Mouse (Mus musculus) left cerebral cortex, adult 2 months (tissue): ENCODE results near the gene Ttc8. TPM values are rescaled to one million over a fixed set of nuclear protein-coding genes. Genes with fewer than 3 reads are reported as not detected.

ENCODE experiments used
- DNase-seq, 2 experiments: peaks; one replicate each; pipeline ENCODE4 v3.0.0; 2021 to 2022; ENCODE audit warnings: low spot score in 2 of 2, mixed read lengths in 1 of 2; ENCODE audit errors: extremely low spot score in 1 of 2
- H3K27ac ChIP-seq: fragments of 200-600 bp; 2 replicates; pipeline ENCODE4 v1.8.1; 2022
- H3K4me3 ChIP-seq: fragments of 200-600 bp; 2 replicates; pipeline ENCODE4 v1.8.1; 2022
- CTCF ChIP-seq: fragments of 200-600 bp; IDR thresholded peaks from 2 replicates; pipeline ENCODE4 v1.8.1; 2022; ENCODE audit warnings: antibody characterized with exemption, mild to moderate bottlenecking, moderate library complexity
- intact Hi-C: fragments of 180-260 bp; cut with DNase I; formaldehyde crosslinking; loops from one replicate; pipeline ENCODE4 v1.15.1; 2025
- total RNA-seq, 2 experiments: library from RNA; stranded (reverse); gene quantifications; 2 replicates each; pipeline ENCODE4 v1.2.3; 2021

The Ttc8 gene
- total RNA-seq, 2 experiments from 2014 or later: 44.1 to 48.0 TPM

- no peak for TF ChIP-seq CTCF
- H3K4me3 ChIP-seq: no peak overlapping the region
- no peak overlapping the region for H3K27ac ChIP-seq
- no peak for DNase-seq
- intact Hi-C loops: no loop called here
Measured at GRCm38 (mm10) chr12:99004752-99005151, 84.4 kb downstream of the Ttc8 start.

GRCm38 (mm10) chr12:99008786-99009185 lies 88.4 kb downstream of the Ttc8 start:
- no peak overlapping the region for H3K27ac ChIP-seq
- DNase-seq: no peak

GRCm38 (mm10) chr12:99009430-99009829 lies 89.1 kb downstream of the Ttc8 start:
- TF ChIP-seq CTCF: no peak
- Histone ChIP-seq H3K4me3 (no peak overlapping the region), H3K27ac (no peak overlapping the region)
- no peak for DNase-seq
- intact Hi-C loops: no loop called here

More at GRCm38 (mm10) chr12:99008786-99009185, 88.4 kb downstream of the Ttc8 start:
- no peak for TF ChIP-seq CTCF
- H3K4me3 ChIP-seq: no peak overlapping the region
- intact Hi-C loops: no loop called here

- no peak for DNase-seq
- TF ChIP-seq CTCF: no peak
- intact Hi-C loops: no loop called here
- H3K27ac ChIP-seq: no peak overlapping the region
- no peak overlapping the region for H3K4me3 ChIP-seq
Measured at GRCm38 (mm10) chr12:99010044-99010443, 89.7 kb downstream of the Ttc8 start.

- intact Hi-C loops: no loop called here
- no peak for TF ChIP-seq CTCF
- Histone ChIP-seq H3K27ac (no peak overlapping the region), H3K4me3 (no peak overlapping the region)
- no peak for DNase-seq
Measured at GRCm38 (mm10) chr12:99011161-99011861, 90.9 kb downstream of the Ttc8 start.

- Histone ChIP-seq H3K4me3 (no peak overlapping the region), H3K27ac (peak overlapping the region; percentile 61; the same call in 1 of the 2 replicates)
- intact Hi-C loops: loop anchor here (2.0 kb wide), 1 partner anchor 19 kb away; no protein-coding TSS in a partner anchor
- TF ChIP-seq CTCF: no peak
- peak in 1 of 2 experiments; percentile 56 for DNase-seq
Measured at GRCm38 (mm10) chr12:99015870-99016269, 95.5 kb downstream of the Ttc8 start.

- Histone ChIP-seq H3K4me3 (no peak overlapping the region), H3K27ac (no peak overlapping the region)
- intact Hi-C loops: no loop called here
- no peak for TF ChIP-seq CTCF
- DNase-seq: no peak
Measured at GRCm38 (mm10) chr12:99024430-99024960, 104.1 kb downstream of the Ttc8 start.

GRCm38 (mm10) chr12:99026291-99026690 lies 105.9 kb downstream of the Ttc8 start:
- no peak overlapping the region for H3K4me3 ChIP-seq
- no peak for TF ChIP-seq CTCF
- intact Hi-C loops: no loop called here
- no peak overlapping the region for H3K27ac ChIP-seq
- no peak for DNase-seq

- intact Hi-C loops: no loop called here
- Histone ChIP-seq H3K27ac (peak overlapping the region; percentile 63), H3K4me3 (no peak overlapping the region)
- TF ChIP-seq CTCF: no peak; the same call in 1 of the 2 replicates
- DNase-seq: no peak
Measured at GRCm38 (mm10) chr12:99028665-99029064, 108.3 kb downstream of the Ttc8 start.

- no peak for TF ChIP-seq CTCF
- no peak overlapping the region for H3K4me3 ChIP-seq
- no peak for DNase-seq
- intact Hi-C loops: no loop called here
- H3K27ac ChIP-seq: peak overlapping the region; percentile 50
Measured at GRCm38 (mm10) chr12:99030022-99030421, 109.6 kb downstream of the Ttc8 start.

Other genes with a start within 250 kb of the Ttc8 start
- gene Ptpn21, start 183.2 kb upstream of the Ttc8 start, total RNA-seq: 10 to 100 TPM in 1 of 2 experiments, 1 to 10 TPM in 1; 7.9 to 12.6 TPM
- 10 to 100 TPM; 93.1 to 96.1 TPM for gene Zc3h14, start 173.6 kb upstream of the Ttc8 start, total RNA-seq
- gene Eml5, start 19.1 kb upstream of the Ttc8 start, total RNA-seq: 10 to 100 TPM; 93.3 TPM